Mouse (Mus musculus): Measurements from ENCODE around the gene Selenov. TPM values are rescaled to one million over a fixed set of nuclear protein-coding genes. Genes with fewer than 3 reads are reported as not detected.
"Not testable (repeated sequence)": the region's sequence is repeated elsewhere in the genome, so short reads cannot be mapped to it uniquely, and the experiment has no call there.

The Selenov gene
- polyA plus RNA-seq, 1 experiment: 1.8 TPM

DNA sequence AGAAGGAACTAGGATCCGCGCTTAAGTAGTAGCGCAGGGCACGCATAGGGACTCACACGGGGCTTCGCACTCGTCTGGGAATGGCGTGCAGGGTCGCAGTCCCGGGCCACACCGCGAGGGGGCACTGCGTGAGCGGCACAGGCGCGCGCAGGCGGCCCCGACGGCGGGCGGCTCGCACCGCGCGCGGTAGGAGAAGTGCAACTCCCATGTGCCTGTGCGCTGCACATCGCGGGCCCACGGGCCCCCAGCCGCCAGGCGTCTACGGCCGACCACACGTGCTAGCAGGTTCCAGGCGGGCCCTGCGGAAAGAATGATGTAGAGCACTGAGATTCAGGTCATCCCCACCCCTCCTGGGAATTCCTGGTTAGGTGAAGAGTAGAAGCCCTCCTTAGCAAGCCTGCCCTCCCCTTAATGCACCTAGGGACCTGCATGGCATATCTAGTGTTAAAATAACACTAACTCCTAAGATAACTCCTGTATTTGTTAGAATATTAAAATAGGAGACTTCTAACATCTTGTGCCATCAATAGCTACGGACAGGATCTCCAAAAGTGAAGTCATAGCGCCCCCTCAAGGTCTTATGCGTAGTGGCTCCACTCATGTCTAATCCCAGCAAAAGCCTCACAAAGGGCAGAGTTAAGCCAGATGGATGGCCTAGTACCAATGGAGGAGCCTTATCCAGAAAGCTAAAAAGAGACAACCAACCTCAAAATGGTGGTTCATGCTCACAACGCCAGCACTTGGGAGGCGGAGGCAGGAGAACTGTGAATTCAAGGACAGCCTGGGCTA, 8.0 kb upstream of the Selenov start:
- DNase-seq (ENCODE audit: extremely low spot score in 1 of 2, low spot score in 1 of 2): peak in 1 of 2 experiments; percentile 71

- peak in 1 of 2 experiments; percentile 74 for DNase-seq (ENCODE audit: extremely low spot score in 1 of 2, low spot score in 1 of 2)
Observed at GRCm38 (mm10) chr7:28294481-28294880, 3.5 kb upstream of the Selenov start.

- no peak for DNase-seq (ENCODE audit: extremely low spot score in 1 of 2, low spot score in 1 of 2)
Observed at GRCm38 (mm10) chr7:28290165-28290564, 821 bp downstream of the Selenov start.

DNA sequence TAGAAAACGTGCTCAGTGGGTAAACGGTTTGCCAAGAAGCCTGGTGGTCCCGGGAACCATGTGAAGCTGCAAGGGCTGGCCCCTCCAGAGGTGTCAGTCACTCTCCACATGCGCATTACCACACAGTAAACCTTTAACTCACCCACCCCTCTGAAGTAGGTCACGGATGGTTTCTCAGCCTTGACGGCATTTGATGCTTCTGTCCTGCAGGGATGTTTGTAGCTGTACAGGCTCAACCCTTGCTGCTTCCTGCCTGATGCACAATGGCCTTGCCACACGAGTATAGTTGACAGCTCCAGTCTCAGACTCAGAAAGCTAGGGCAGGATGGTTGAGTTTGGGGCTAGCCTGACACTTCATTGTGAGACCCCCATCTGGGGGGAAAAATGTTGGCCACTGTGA, 10.4 kb downstream of the Selenov start:
- DNase-seq (ENCODE audit: extremely low spot score in 1 of 2, low spot score in 1 of 2): no peak

DNA sequence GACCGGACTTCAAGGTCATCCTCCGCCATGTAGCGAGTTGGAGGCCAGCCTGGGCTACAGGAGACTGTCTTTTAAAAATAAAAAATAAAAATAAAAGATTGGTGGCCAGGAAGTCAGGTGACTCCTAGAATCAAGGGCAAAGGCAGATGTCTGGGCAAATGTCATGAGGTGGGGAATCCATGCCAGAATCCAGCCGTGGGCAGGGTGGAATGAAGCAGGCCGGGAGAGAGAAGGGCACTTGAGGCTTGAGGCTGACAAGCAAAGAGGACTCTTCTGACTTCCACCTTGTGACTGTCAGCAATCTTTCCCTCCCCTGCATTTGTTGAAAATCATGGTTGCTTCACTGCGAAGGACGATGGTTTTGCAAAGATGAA, 12.7 kb downstream of the Selenov start:
- no peak for DNase-seq (ENCODE audit: extremely low spot score in 1 of 2, low spot score in 1 of 2)

DNA sequence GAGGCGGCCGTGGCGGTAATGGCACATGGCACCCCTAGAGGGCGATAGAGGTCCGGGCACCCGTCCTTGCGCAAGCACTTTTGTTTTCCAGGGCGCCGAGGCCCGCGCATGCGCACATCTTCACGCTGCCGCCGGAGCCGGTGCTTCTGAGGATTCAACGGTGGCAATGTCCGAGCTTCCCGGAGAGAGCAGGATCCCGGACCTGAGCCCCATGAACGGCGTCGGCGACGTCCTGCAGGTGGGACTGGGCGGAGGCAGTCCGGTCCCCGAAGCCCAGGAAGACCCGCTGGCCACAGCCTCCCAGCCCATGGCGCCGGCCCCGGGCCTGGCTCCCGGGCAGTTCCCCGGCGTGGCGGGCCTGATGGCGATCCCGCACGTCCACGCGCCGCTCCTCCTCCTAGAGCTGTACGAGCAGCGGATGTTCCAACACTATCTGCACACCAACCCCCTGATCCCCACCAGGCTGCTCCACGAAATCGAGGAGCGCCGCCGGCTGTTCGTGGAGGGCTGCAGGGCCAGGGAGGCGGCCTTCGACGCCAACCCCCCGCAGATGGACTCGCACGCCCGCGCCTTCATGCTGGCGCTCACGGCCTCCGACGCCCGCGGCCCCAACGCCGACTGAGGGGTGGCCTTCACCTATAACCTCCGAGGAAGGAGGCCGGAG, 13.2 kb downstream of the Selenov start, which contains the start of gene Eid2b:
Gene Eid2b, plus strand, starts transcription at position 125 of the 664 bp plus-strand sequence.
- peak; percentile 84 to 99 for DNase-seq (ENCODE audit: extremely low spot score in 1 of 2, low spot score in 1 of 2)

GRCm38 (mm10) chr7:28277237-28277614, 13.8 kb downstream of the Selenov start:
- no peak for DNase-seq (ENCODE audit: extremely low spot score in 1 of 2, low spot score in 1 of 2)

GRCm38 (mm10) chr7:28271761-28272160, 19.2 kb downstream of the Selenov start:
- no peak for DNase-seq (ENCODE audit: extremely low spot score in 1 of 2, low spot score in 1 of 2)

GRCm38 (mm10) chr7:28269355-28269754, 21.6 kb downstream of the Selenov start:
- no peak for DNase-seq (ENCODE audit: extremely low spot score in 1 of 2, low spot score in 1 of 2)

DNA sequence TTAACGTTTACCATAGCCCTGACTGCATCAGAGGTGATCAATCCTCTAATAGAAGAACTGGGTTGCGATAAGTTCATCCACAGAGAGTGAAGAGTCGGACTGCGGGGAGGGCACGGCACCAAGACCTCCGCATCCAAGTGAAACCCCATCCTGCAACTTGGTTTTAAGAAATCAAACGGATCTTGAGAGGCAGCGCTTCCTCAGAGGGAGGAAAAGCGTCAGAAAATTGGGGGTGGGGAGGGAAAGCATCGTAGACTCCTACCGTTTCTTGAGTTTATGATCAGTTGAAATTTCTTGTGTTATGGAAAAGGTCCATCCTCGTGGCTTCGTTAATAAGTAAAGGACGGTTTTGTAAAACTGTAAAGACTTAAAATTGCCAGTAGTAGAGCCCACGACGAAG, 22.4 kb downstream of the Selenov start:
- no peak for DNase-seq (ENCODE audit: extremely low spot score in 1 of 2, low spot score in 1 of 2)

DNA sequence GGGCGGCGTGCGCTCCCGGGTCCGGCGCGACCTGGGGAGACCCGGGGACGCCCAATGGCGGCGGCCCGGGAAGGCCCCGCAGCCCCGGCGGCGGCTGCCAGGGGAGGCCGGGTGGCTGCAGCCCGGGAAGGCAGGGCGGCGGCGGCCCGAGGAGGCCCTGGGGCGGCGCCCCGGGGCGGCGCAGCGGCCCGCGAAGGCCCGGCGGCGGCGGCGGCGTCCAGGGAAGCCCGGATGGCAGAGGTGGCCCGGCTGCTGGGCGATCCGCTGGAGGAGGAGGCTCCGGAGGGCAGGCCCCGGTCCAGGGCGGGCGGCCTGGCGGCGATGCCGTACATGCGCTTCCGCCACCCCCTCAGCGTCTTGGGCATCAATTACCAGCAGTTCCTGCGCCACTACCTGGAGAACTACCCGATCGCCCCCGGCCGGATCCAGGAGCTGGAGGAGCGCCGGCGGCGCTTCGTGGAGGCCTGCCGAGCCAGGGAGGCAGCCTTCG, 22.9 kb downstream of the Selenov start:
- peak in 1 of 2 experiments; percentile 60 for DNase-seq (ENCODE audit: extremely low spot score in 1 of 2, low spot score in 1 of 2)

DNA sequence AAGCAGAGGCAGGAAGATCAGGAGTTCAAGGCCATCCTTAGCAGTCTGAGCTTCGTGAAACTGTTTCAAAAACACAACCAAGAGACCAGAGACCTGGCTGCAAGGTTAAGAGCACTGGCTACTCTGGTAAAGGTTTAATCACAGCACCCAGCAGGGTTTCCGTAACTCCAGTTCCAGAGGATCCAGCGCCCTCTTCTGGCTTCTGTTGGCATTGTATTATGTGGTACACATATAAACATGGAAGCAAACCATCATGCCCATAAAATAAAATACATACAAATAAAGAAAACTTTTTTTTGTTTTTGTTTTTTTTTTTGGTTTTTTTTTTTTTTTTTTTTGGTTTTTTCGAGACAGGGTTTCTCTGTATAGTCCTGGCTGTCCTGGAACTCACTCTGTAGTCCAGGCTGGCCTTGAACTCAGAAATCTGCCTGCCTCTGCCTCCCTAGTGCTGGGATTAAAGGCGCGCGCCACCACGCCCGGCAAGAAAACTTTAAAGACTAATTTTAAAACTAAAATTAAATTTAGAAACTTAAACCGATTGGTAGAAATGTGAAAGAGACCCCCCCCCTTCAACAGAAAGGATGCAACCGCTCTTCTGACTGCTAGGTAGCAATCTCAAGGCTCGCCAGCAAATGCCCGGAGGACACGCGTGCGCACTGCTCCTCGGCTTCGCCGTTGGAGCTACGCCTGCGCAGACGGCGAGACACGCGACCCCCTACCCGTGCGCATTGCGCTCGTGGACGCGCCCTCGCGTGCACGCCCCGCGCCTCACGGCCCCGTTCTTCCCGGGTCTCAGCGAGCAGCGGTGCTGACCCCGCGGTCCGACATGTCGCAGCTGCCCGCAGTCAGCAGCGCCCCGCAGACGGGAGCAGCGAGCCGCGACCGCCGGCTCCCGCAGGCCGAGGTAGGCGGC, 23.6 kb downstream of the Selenov start, which contains the start of gene Eid2:
Gene Eid2, plus strand, starts transcription at position 753 of the 913 bp plus-strand sequence.
- DNase-seq (ENCODE audit: extremely low spot score in 1 of 2, low spot score in 1 of 2): peak; percentile 84 to 95

- DNase-seq (ENCODE audit: extremely low spot score in 1 of 2, low spot score in 1 of 2): no peak
Observed at GRCm38 (mm10) chr7:28265391-28265790, 25.6 kb downstream of the Selenov start.

- DNase-seq (ENCODE audit: extremely low spot score in 1 of 2, low spot score in 1 of 2): peak in 1 of 2 experiments; percentile 36
Observed at GRCm38 (mm10) chr7:28263786-28264185, 27.2 kb downstream of the Selenov start.

DNA sequence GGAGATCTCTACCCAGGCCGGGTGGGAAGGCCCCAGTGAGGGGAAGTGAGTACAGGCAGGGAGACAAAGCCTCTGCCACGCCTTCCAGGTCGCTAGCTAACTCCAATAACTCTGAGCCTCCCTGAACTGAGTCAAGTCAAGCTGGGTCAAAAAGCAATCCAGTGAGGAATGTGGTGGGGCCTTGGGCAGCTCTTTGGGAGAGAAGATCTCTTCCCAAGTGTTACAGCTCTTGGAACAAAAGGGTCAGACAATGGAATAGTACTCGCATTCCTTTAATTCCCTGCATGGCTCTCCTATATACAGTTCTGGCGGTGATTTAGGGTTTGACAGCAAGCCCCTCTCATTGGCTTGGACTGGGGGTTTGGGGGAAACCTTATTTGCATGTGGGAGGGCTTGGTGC, 28.1 kb downstream of the Selenov start:
- no peak for DNase-seq (ENCODE audit: extremely low spot score in 1 of 2, low spot score in 1 of 2)

- no peak for DNase-seq (ENCODE audit: extremely low spot score in 1 of 2, low spot score in 1 of 2)
Observed at GRCm38 (mm10) chr7:28255476-28255875, 35.5 kb downstream of the Selenov start.

DNA sequence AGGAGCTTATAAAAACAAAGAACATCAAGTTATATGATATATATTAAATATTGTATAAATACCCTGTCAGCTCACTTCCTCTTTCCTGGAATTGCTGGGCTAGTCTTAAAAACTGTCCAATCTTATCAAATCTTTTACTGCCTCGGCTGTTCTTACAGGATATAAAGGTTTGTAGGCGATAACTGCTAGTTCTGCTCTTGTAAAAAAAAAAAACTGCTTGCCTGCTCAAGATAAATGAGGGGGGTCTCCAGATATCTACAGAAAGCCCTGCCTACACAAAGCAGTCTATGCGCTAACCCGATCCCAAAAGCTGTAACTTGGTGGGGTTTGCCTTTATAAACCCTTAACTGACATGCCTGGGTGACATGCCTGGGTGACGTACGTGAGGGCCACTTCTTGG, 36.4 kb downstream of the Selenov start:
- DNase-seq (ENCODE audit: extremely low spot score in 1 of 2, low spot score in 1 of 2): no peak

DNA sequence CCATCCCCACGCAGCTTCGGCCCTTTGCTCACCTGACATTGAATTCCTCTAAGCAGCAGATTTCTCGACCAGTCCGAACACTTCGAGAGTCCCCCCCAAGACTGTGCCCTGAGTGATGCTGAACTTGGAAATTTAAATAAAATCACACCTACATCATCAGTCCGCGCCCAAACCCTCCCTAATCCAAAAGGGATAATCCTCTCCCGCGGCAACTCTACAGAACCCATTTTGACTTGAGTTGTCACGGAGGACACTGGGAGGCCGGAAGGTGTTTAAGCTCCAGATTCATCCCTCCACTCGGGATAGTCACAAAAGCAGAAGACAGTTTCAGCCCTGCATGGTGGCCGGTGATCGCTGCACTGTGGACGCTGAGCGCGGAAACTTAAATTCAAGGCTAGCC, 39.0 kb downstream of the Selenov start:
- no peak for DNase-seq (ENCODE audit: extremely low spot score in 1 of 2, low spot score in 1 of 2)

DNA sequence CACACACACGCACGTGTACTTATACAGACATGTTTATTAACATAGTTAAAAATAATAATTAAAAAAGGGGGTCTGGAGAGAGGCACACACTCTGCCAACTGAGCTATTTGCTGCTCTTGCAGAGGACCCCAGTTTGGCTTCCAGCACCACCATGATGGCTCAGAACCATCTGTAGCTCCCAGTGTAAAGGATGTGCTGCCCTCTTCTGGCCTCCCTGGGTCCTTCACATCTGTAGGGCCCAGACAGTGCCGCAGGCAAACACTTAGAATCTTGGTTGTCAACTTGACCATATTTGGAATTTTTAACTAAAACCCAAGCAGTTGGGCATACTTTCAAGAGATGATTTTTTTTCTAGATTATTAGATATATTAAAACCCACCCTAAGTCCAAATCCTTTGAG, 42.0 kb downstream of the Selenov start:
- DNase-seq (ENCODE audit: extremely low spot score in 1 of 2, low spot score in 1 of 2): no peak

- not testable (repeated sequence) for DNase-seq (ENCODE audit: extremely low spot score in 1 of 2, low spot score in 1 of 2)
Observed at GRCm38 (mm10) chr7:28243943-28244342, 47.0 kb downstream of the Selenov start.

Data from frontal cortex, adult 2 months (tissue).